ENCODE assay signal across 12 mouse cellular contexts in the genomic region with DNA sequence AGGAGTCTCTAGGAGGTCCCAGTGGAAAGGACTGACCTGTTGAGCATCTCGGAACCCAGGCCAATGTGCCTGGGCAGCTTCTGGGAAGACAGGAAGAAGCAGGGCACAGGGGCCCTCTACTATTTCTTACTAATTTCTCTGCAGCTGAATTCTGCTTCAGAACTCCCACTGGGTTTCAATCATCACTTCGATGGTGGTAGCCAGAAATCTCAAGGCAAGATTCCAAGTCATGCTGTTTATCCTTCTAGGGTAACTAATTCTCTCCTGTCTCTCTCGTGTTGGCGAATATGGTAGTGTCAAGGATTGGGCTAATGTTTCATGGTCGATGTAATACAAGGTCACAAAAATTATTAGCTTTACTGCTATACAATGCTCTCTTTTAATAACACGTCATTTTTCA. TPM values are rescaled to one million over a fixed set of nuclear protein-coding genes. Genes with fewer than 3 reads are reported as not detected.
DNase-seq lines count a peak whose midpoint lies in the region; ATAC-seq lines count a peak whose summit lies in the region.
"Had no signal": no experiment of that assay in that cellular context is flagged by ENCODE, and none has a peak within 500 bp of the region (broad histone marks: within the 10 kb centered on the region; RNA-seq: fewer than 3 reads in every experiment).

No protein-coding gene starts in this region.

- 48% methylated on average over 6 of the region's 6 CpGs for WGBS in hindbrain, embryonic 16.5 days
- 71% methylated on average over 6 of the region's 6 CpGs for whole genome bisulfite sequencing in hindbrain, embryonic 13.5 days
- 42% methylated on average over 6 of the region's 6 CpGs for WGBS in embryonic facial prominence, embryonic 14.5 days

- peak; percentile 81 for DNase-seq in NIH3T3 (ENCODE audit: low read depth)
- DNase-seq in cerebellum, adult 11 months, result peak; percentile 54
- peak; percentile 72 for DNase-seq in embryonic facial prominence, embryonic 14.5 days (ENCODE audit: low spot score)
- DNase-seq in B cell, adult 2 months, result no peak
- DNase-seq in ovary, adult 18-20 months (ENCODE audit: low spot score), result no peak
- DNase-seq: lung, postnatal 4 days had no signal

- no peak overlapping the region for H3K4me3 ChIP-seq in hindbrain, embryonic 16.5 days (ENCODE audit: low read length)
- no peak overlapping the region for H3K4me3 ChIP-seq in hindbrain, embryonic 13.5 days
- no peak overlapping the region for H3K4me3 ChIP-seq in embryonic facial prominence, embryonic 14.5 days (ENCODE audit: low read depth, low read length)
- H3K4me3 ChIP-seq: forebrain, embryonic 10.5 days; intestine, embryonic 15.5 days; limb, embryonic 15.5 days; stomach, embryonic 15.5 days had no signal

- no peaks in the 10 kb centered on the region for H3K9me3 ChIP-seq in hindbrain, embryonic 16.5 days (ENCODE audit: control insufficient read depth, low read length)
- H3K9me3 ChIP-seq in hindbrain, embryonic 13.5 days, result no peaks in the 10 kb centered on the region
- H3K9me3 ChIP-seq in embryonic facial prominence, embryonic 14.5 days (ENCODE audit: control insufficient read depth, low read length), result no peaks in the 10 kb centered on the region
- H3K9me3 ChIP-seq: forebrain, embryonic 10.5 days; intestine, embryonic 15.5 days; limb, embryonic 15.5 days; stomach, embryonic 15.5 days had no signal

- no peaks in the 10 kb centered on the region for H3K4me1 ChIP-seq in hindbrain, embryonic 16.5 days (ENCODE audit: control insufficient read depth, insufficient read depth, low read depth, low read length)
- peaks cover 3% of the 10 kb centered on the region; the same call in 1 of the 2 replicates for H3K4me1 ChIP-seq in hindbrain, embryonic 13.5 days (replicated peaks)
- H3K4me1 ChIP-seq in embryonic facial prominence, embryonic 14.5 days (ENCODE audit: control insufficient read depth, insufficient read depth, low read length), result peaks cover 25% of the 10 kb centered on the region
- H3K4me1 ChIP-seq: intestine, embryonic 15.5 days; stomach, embryonic 15.5 days had no signal

- no peak overlapping the region for H3K4me2 ChIP-seq in hindbrain, embryonic 16.5 days (ENCODE audit: low read length)
- no peak overlapping the region for H3K4me2 ChIP-seq in hindbrain, embryonic 13.5 days
- H3K4me2 ChIP-seq in embryonic facial prominence, embryonic 14.5 days (ENCODE audit: low read depth, low read length), result no peak overlapping the region
- H3K4me2 ChIP-seq: intestine, embryonic 15.5 days; limb, embryonic 15.5 days; stomach, embryonic 15.5 days had no signal

- H3K27ac ChIP-seq in hindbrain, embryonic 16.5 days (ENCODE audit: low read depth, low read length), result no peak overlapping the region
- no peak overlapping the region for H3K27ac ChIP-seq in hindbrain, embryonic 13.5 days
- H3K27ac ChIP-seq in embryonic facial prominence, embryonic 14.5 days (replicated peaks; ENCODE audit: low read depth, low read length), result 0 out of 2 replicates have a peak overlapping the region, but pooled peaks have one; percentile 54
- H3K27ac ChIP-seq: forebrain, embryonic 10.5 days; intestine, embryonic 15.5 days; limb, embryonic 15.5 days; stomach, embryonic 15.5 days had no signal

- no peaks in the 10 kb centered on the region for H3K36me3 ChIP-seq in hindbrain, embryonic 16.5 days (ENCODE audit: control insufficient read depth, insufficient read depth, low read length)
- peaks cover 9% of the 10 kb centered on the region for H3K36me3 ChIP-seq in hindbrain, embryonic 13.5 days
- H3K36me3 ChIP-seq in embryonic facial prominence, embryonic 14.5 days (ENCODE audit: control insufficient read depth, insufficient read depth, low read length), result no peaks in the 10 kb centered on the region
- H3K36me3 ChIP-seq: forebrain, embryonic 10.5 days; intestine, embryonic 15.5 days; limb, embryonic 15.5 days; stomach, embryonic 15.5 days had no signal

- no peaks in the 10 kb centered on the region for H3K27me3 ChIP-seq in hindbrain, embryonic 16.5 days (replicated peaks; ENCODE audit: control insufficient read depth, insufficient read depth, low read length)
- H3K27me3 ChIP-seq in hindbrain, embryonic 13.5 days, result no peaks in the 10 kb centered on the region
- no peaks in the 10 kb centered on the region for H3K27me3 ChIP-seq in embryonic facial prominence, embryonic 14.5 days (replicated peaks; ENCODE audit: control insufficient read depth, insufficient read depth, low read length)
- H3K27me3 ChIP-seq: intestine, embryonic 15.5 days; limb, embryonic 15.5 days; stomach, embryonic 15.5 days had no signal

- peak; percentile 69 for ATAC-seq in hindbrain, embryonic 16.5 days
- no peak for ATAC-seq in hindbrain, embryonic 13.5 days (ENCODE audit: low FRiP score)
- no peak for ATAC-seq in embryonic facial prominence, embryonic 14.5 days (ENCODE audit: low read depth)
- ATAC-seq: intestine, embryonic 15.5 days had no signal

- no peak overlapping the region for H3K9ac ChIP-seq in hindbrain, embryonic 16.5 days (ENCODE audit: low read depth, low read length)
- H3K9ac ChIP-seq in hindbrain, embryonic 13.5 days, result no peak overlapping the region
- no peak overlapping the region for H3K9ac ChIP-seq in embryonic facial prominence, embryonic 14.5 days (ENCODE audit: low read depth, low read length)
- H3K9ac ChIP-seq: intestine, embryonic 15.5 days; limb, embryonic 15.5 days; stomach, embryonic 15.5 days had no signal

RNA-seq across cellular contexts. Expression of gene Ptn, which starts 34.2 kb away (rescaled TPM):
- polyA plus RNA-seq in hindbrain, embryonic 16.5 days (2015; fragmentation: Nextera tagmentation; extraction: Ambion mirVana), result 800 and 988 TPM in 2 replicates
- polyA plus RNA-seq in hindbrain, embryonic 13.5 days (2015; fragmentation: Nextera tagmentation; extraction: Ambion mirVana), result 566 and 774 TPM in 2 replicates
- 858 and 931 TPM in 2 replicates for polyA plus RNA-seq in embryonic facial prominence, embryonic 14.5 days (2014; fragmentation: Nextera tagmentation; extraction: Ambion mirVana)

Comparison
In these comparisons a context has a peak if more than half of its experiments do, and no peak if none do; other contexts are left out.
1. DNase-seq: peak in NIH3T3 (single experiment), cerebellum, adult 11 months (single experiment) and embryonic facial prominence, embryonic 14.5 days (single experiment); none in B cell, adult 2 months (0 of 2) and ovary, adult 18-20 months (single experiment).